Mouse (Mus musculus) E14TG2a.4 (cell line): ENCODE measurements around the gene Uap1.
A peak's percentile ranks its signal among the peaks of the same experiment; 100 is the strongest.

Experiments
- H3K27me3 ChIP-seq: 2 replicates; pipeline ENCODE4 v1.6.1; 2014; ENCODE audit warnings: low read length, control low read depth; ENCODE audit not compliant: insufficient read depth
- H3K36me3 ChIP-seq: 2 replicates; pipeline ENCODE4 v1.6.1; 2014; ENCODE audit warnings: low read length, control low read depth; ENCODE audit not compliant: insufficient read depth
- H3K4me1 ChIP-seq: replicated peaks from 2 replicates; pipeline ENCODE4 v1.6.1; 2014; ENCODE audit warnings: low read depth, low read length, control low read depth
- H3K4me3 ChIP-seq: replicated peaks from 2 replicates; pipeline ENCODE4 v1.5.1; 2014; ENCODE audit warnings: mild to moderate bottlenecking, low read length
- H3K9me3 ChIP-seq: 2 replicates; pipeline ENCODE4 v1.6.1; 2014; ENCODE audit warnings: low read length, control low read depth
- CTCF ChIP-seq: conservative IDR thresholded peaks from 2 replicates; pipeline ENCODE4 v1.5.1; 2014; ENCODE audit warnings: low read length
- NANOG ChIP-seq: IDR thresholded peaks from 2 replicates; pipeline ENCODE4 v1.6.1; 2014; ENCODE audit warnings: borderline replicate concordance, low read length, mixed read lengths
- POU5F1 ChIP-seq: IDR thresholded peaks from 2 replicates; pipeline ENCODE4 v1.6.1; 2014; ENCODE audit warnings: low read length, borderline replicate concordance

Gene Uap1

GRCm38 (mm10) chr1:170142256-170142871, 32.4 kb downstream of the Uap1 start:
- Histone ChIP-seq H3K36me3 (peaks cover 8% of the 10 kb centered on the region; the same call in 1 of the 2 replicates), H3K9me3 (no peaks in the 10 kb centered on the region), H3K27me3 (no peaks in the 10 kb centered on the region), H3K4me1 (no peaks in the 10 kb centered on the region), H3K4me3 (no peak overlapping the region)
- TF ChIP-seq NANOG (no peak), POU5F1 (no peak), CTCF (no peak)

DNA sequence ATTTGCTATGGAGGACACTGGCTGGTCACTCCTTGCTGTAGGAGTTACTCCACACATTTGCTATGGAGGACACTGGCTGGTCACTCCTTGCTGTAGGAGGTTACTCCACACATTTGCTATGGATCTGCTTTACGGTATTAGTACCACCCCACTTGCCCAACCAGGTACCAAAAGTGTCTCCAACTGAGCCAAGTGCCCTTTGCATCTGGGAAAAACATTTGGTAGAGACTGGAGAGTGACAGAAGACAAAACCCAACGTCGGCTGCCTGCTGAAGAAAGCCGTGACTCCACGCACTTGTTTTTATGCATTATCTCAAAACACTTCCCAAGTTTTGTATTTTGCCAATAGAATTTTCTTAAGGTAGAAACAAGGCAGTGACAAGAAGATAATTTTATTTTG, 33.1 kb downstream of the Uap1 start:
- Histone ChIP-seq H3K4me1 (no peaks in the 10 kb centered on the region), H3K4me3 (no peak overlapping the region), H3K9me3 (no peaks in the 10 kb centered on the region), H3K36me3 (peaks cover 8% of the 10 kb centered on the region; the same call in 1 of the 2 replicates), H3K27me3 (no peaks in the 10 kb centered on the region)
- TF ChIP-seq NANOG: no peak
- TF ChIP-seq POU5F1: no peak
- TF ChIP-seq CTCF: no peak

DNA sequence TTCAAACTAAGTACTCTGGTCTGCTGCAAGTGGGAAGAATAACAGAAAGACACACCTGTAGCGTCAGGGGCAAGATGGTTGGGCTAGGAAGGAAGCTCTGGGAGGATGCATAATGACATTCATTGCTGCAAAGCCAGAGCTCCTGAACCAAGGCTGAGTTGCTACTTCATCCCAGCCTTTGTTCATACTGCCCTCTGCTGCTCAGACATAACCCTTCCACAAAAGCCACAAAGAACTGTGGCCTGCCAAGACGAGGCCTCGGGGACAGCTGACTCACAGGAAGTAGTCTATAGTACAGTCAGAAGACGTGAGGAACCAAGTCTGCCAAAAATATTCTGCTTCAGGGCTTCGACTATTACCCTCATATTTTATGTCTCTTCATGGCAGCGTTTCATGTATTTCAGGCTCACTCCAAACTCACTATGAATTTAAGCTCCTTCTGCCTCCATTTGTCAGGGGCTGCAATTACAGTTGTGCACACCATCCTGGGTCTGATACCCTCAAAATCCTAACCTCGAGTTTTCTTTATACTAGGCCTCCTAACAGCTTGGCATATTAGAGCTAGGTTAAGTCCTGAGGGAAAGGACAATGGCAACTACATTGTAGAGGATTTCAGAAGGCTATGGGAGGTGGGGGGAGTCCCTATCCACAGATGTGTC, 38.3 kb downstream of the Uap1 start:
- no peaks in the 10 kb centered on the region for H3K9me3 ChIP-seq
- H3K4me1 ChIP-seq: no peaks in the 10 kb centered on the region
- H3K4me3 ChIP-seq: no peak overlapping the region
- peak; percentile 25; the same call in 1 of the 2 replicates for TF ChIP-seq CTCF
- TF ChIP-seq NANOG: no peak
- H3K27me3 ChIP-seq: no peaks in the 10 kb centered on the region
- H3K36me3 ChIP-seq: no peaks in the 10 kb centered on the region

- no peaks in the 10 kb centered on the region for H3K9me3 ChIP-seq
- no peaks in the 10 kb centered on the region for H3K27me3 ChIP-seq
- no peaks in the 10 kb centered on the region for H3K36me3 ChIP-seq
- no peak for TF ChIP-seq POU5F1
- TF ChIP-seq NANOG: no peak
- TF ChIP-seq CTCF: no peak
- no peaks in the 10 kb centered on the region for H3K4me1 ChIP-seq
- H3K4me3 ChIP-seq: no peak overlapping the region
These were observed 40.5 kb downstream of the Uap1 start for GRCm38 (mm10) chr1:170134264-170134663.

GRCm38 (mm10) chr1:170130962-170131361, 43.8 kb downstream of the Uap1 start:
- Histone ChIP-seq H3K27me3 (no peaks in the 10 kb centered on the region), H3K4me1 (no peaks in the 10 kb centered on the region), H3K4me3 (no peak overlapping the region), H3K36me3 (no peaks in the 10 kb centered on the region), H3K9me3 (no peaks in the 10 kb centered on the region)
- no peak for TF ChIP-seq POU5F1
- TF ChIP-seq NANOG: no peak
- TF ChIP-seq CTCF: no peak

DNA sequence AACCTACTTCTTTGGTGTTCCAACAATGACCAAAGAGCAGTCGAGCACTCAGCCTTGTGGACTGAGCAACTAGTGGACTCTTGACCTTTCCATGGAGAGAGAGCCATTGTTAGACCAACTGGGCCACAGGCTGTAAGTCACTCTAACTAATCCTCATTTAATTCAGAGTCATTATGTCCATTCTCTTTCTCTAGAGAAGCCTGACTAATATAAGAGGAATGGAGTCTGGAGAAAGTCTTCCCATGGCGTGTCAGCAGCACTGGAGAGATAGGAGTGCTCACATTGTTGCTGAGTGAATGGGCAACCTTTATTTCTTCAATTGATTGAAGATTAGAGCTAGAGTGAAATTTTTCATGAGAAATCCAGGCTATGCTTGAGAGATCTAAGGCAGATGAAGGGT, 50.1 kb downstream of the Uap1 start:
- no peak for TF ChIP-seq CTCF
- no peak for TF ChIP-seq POU5F1
- TF ChIP-seq NANOG: no peak
- H3K4me1 ChIP-seq: no peaks in the 10 kb centered on the region
- no peak overlapping the region for H3K4me3 ChIP-seq
- H3K27me3 ChIP-seq: no peaks in the 10 kb centered on the region
- no peaks in the 10 kb centered on the region for H3K9me3 ChIP-seq
- H3K36me3 ChIP-seq: no peaks in the 10 kb centered on the region

GRCm38 (mm10) chr1:170113616-170114015, 61.1 kb downstream of the Uap1 start:
- no peaks in the 10 kb centered on the region for H3K9me3 ChIP-seq
- peaks cover 11% of the 10 kb centered on the region for H3K4me1 ChIP-seq
- no peak overlapping the region for H3K4me3 ChIP-seq
- H3K27me3 ChIP-seq: peaks cover 21% of the 10 kb centered on the region
- H3K36me3 ChIP-seq: no peaks in the 10 kb centered on the region
- no peak for TF ChIP-seq POU5F1
- TF ChIP-seq NANOG: no peak
- TF ChIP-seq CTCF: no peak

- H3K4me3 ChIP-seq: no peak overlapping the region
- no peaks in the 10 kb centered on the region for H3K9me3 ChIP-seq
- TF ChIP-seq CTCF: no peak
- TF ChIP-seq POU5F1: no peak
- TF ChIP-seq NANOG: no peak
- H3K4me1 ChIP-seq: peaks cover 11% of the 10 kb centered on the region
- H3K27me3 ChIP-seq: peaks cover 21% of the 10 kb centered on the region
- no peaks in the 10 kb centered on the region for H3K36me3 ChIP-seq
These were observed 62.5 kb downstream of the Uap1 start for GRCm38 (mm10) chr1:170112261-170112660.

DNA sequence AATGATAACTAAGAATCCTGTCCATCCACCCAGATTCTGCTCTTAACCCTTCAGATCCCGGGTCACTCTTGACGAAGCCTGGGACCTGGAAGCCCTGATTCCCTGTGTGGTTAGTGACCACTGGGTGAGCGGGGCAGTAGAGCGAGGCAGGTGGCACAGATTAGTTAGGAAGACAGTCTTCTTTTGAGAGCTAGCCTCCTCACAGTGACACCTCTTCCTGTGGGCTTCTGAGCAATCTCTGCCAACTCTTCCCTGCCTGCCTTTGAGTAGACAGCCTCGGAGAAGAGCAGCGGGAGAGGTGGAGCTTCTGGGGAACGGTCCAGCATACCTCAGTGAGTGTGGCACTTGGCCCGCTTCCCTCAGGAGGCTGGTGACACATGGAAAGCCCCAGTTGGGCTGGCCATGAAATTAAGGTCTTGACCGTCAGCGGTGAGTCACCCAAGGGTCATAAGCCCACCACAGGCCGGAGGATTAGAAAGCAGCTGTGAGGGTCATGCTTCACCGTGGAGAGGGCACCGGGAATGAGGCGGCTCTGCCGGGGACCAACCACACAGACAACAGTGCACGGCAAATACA, 63.0 kb downstream of the Uap1 start:
- H3K4me3 ChIP-seq: no peak overlapping the region
- H3K36me3 ChIP-seq: no peaks in the 10 kb centered on the region
- peaks cover 21% of the 10 kb centered on the region for H3K27me3 ChIP-seq
- no peaks in the 10 kb centered on the region for H3K9me3 ChIP-seq
- TF ChIP-seq NANOG (no peak), POU5F1 (no peak), CTCF (no peak)
- H3K4me1 ChIP-seq: peaks cover 11% of the 10 kb centered on the region
